Mouse (Mus musculus) stomach, embryonic 14.5 days (tissue): Measurements from ENCODE around the gene Timmdc1. TPM values are rescaled to one million over a fixed set of nuclear protein-coding genes. Genes with fewer than 3 reads are reported as not detected.
A peak's percentile ranks its signal among the peaks of the same experiment; 100 is the strongest.

Source experiments
- ATAC-seq: fragments of 200-750 bp; cut with Nextera tagmentation; 2 replicates; pipeline ENCODE4 v1.8.0; 2017; ENCODE audit warnings: low read depth, moderate TSS enrichment; ENCODE audit not compliant: insufficient number of reproducible peaks, insufficient read depth, low FRiP score
- H3K27ac ChIP-seq: fragments of 300-500 bp; sonication (generic); 2 replicates; pipeline ENCODE4 v1.5.1; 2014; ENCODE audit warnings: mild to moderate bottlenecking, low read length, moderate library complexity, mixed read lengths
- H3K27me3 ChIP-seq: fragments of 300-500 bp; sonication (generic); 2 replicates; pipeline ENCODE4 v1.6.1; 2014; ENCODE audit warnings: low read length, control low read depth, mixed read lengths; ENCODE audit not compliant: control insufficient read depth, insufficient read depth
- H3K36me3 ChIP-seq: fragments of 300-500 bp; sonication (generic); 2 replicates; pipeline ENCODE4 v1.6.1; 2014; ENCODE audit warnings: mild to moderate bottlenecking, control low read depth, low read length, moderate library complexity, mixed read lengths; ENCODE audit not compliant: control insufficient read depth, insufficient read depth
- H3K4me1 ChIP-seq: fragments of 300-500 bp; sonication (generic); 2 replicates; pipeline ENCODE4 v1.6.1; 2014; ENCODE audit warnings: low read length, control low read depth, mixed read lengths; ENCODE audit not compliant: control insufficient read depth, insufficient read depth
- H3K4me2 ChIP-seq: fragments of 300-500 bp; sonication (generic); replicated peaks from 2 replicates; pipeline ENCODE4 v1.6.1; 2014; ENCODE audit warnings: low read depth, low read length, control low read depth
- H3K4me3 ChIP-seq: fragments of 300-500 bp; sonication (generic); 2 replicates; pipeline ENCODE4 v1.5.1; 2014; ENCODE audit warnings: low read depth, low read length, control low read depth
- H3K9ac ChIP-seq: fragments of 300-500 bp; sonication (generic); replicated peaks from 2 replicates; pipeline ENCODE4 v1.6.1; 2014; ENCODE audit warnings: low read depth, mild to moderate bottlenecking, control low read depth, low read length, moderate library complexity, mixed read lengths
- H3K9me3 ChIP-seq: fragments of 300-500 bp; sonication (generic); 2 replicates; pipeline ENCODE4 v1.6.1; 2016; ENCODE audit warnings: low read depth, low read length, control low read depth; ENCODE audit not compliant: control insufficient read depth
- WGBS: fragments of 180-500 bp; shearing (Covaris S2); extraction: QIAGEN DNeasy Blood & Tissue Kit; methylation state at CpG from one replicate; pipeline ENCODE4 v1.1.7; 2014; 5-methylcytosine and 5-hydroxymethylcytosine counted together
- polyA plus RNA-seq: library from polyadenylated mRNA; unstranded; fragments of >200 nt; fragmentation: Nextera tagmentation; extraction: Ambion mirVana; gene quantifications from 2 replicates; pipeline ENCODE4 v1.2.1, GENCODE M21; 2014

Timmdc1 gene
- polyA plus RNA-seq, 1 experiment from 2014 or later: 25.5 TPM

DNA sequence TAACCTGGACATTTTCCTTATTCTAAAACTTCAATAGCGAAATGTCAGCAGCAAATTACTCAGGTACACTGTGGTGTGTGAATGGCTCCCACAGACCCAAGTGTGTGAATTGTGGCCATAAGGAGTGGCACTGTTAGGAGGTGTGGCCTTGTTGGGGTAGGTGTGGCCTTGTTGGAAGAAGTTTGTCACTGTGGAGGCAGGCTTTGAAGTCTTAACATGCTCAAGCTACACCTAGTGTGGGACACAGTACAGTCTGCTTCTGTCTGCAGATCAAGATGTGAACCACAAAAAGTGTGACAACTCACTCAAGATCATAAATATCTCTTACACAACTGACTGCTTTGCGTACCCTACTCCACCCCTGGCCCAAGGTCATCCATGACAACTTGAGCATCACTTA, 11.6 kb downstream of the Timmdc1 start:
- no peak overlapping the region for H3K27ac ChIP-seq
- ATAC-seq: no peak

DNA sequence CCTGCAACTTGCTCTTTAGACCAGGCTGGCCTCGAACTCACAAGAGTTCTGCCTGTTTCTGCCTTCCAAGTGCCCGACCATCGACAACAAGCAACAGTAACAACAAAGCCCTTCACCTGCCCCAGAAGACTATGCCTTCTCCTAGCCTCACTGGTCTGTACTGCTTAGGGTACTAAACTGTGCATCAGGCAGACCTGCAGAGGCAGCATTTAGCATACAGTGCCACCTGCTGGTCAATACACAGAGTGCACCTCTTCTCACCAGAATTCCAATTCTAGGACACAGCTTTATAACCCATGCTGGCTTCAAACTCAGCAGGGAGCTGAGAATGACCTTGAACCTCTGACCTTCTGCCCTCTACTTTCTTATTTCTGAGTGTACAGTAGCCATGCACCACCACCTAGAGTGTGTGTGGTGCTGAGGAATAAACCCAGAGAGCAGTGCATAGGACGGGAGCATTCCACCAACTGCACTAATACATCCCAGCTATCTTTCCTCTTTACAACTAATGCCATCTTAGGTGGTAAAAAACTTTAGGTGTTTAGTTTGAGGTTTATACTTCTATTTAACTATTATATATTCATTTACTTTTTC, 16.3 kb downstream of the Timmdc1 start:
- Histone ChIP-seq H3K4me1 (no peaks in the 10 kb centered on the region), H3K27ac (no peak overlapping the region), H3K4me2 (no peak overlapping the region), H3K9me3 (no peaks in the 10 kb centered on the region), H3K4me3 (no peak overlapping the region), H3K9ac (no peak overlapping the region), H3K36me3 (peaks cover 19% of the 10 kb centered on the region), H3K27me3 (no peaks in the 10 kb centered on the region)
- 74% methylated on average over 4 of the region's 4 CpGs for WGBS
- ATAC-seq: peak; percentile 74; the same call in 1 of the 2 replicates

More for the DNA sequence above, 11.6 kb downstream of the Timmdc1 start:
- no peaks in the 10 kb centered on the region for H3K27me3 ChIP-seq
- no peak overlapping the region for H3K4me2 ChIP-seq
- no peak overlapping the region for H3K9ac ChIP-seq
- peaks cover 24% of the 10 kb centered on the region for H3K36me3 ChIP-seq
- no peaks in the 10 kb centered on the region for H3K9me3 ChIP-seq
- H3K4me1 ChIP-seq: no peaks in the 10 kb centered on the region
- WGBS: 90% methylated on average over 2 of the region's 2 CpGs
- no peak overlapping the region for H3K4me3 ChIP-seq

DNA sequence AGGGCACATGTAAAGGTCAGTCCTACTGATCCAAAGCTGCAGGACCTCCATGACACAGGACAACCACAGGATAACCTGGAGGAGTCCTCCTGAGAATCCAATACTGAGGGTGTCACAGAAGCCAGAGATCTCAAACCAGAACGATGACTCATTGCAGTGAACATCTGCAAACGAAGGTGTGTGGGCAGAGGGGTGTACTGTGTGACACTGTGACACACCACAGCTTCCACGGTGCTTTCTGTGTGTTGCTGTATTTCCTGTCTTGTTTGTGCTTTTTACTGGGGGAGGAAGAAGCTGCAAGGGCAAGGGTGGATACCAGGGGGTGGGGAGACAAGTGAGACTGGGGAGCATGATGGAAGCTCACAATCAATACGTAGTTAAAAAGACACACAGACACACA, 18.9 kb downstream of the Timmdc1 start:
- Histone ChIP-seq H3K4me1 (no peaks in the 10 kb centered on the region), H3K27ac (no peak overlapping the region), H3K27me3 (no peaks in the 10 kb centered on the region), H3K9ac (no peak overlapping the region), H3K9me3 (no peaks in the 10 kb centered on the region), H3K36me3 (peaks cover 24% of the 10 kb centered on the region), H3K4me3 (no peak overlapping the region), H3K4me2 (no peak overlapping the region)
- 89% methylated on average over 4 of the region's 4 CpGs for WGBS
- ATAC-seq: no peak

DNA sequence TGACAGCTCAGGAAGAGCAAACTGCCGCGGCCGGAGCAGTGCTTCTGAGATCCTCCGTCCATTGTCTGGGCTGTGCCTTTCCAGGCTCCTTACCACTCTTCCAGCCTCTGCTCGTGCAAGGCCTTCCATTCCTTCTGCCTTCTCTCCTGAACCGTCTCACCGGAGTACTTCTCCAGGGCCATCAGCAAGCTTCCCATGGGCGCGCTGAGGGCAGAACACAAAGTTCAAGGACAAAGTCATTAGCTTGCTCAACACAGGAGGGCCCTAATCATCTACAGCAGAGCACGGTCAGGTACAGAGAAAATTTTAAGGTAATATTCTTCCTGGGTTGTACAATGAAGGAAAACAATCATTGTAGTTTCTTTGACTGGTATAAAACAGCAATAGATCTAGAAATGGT, 20.0 kb downstream of the Timmdc1 start:
- WGBS: 95% methylated on average over 10 of the region's 10 CpGs
- ATAC-seq: no peak
- Histone ChIP-seq H3K36me3 (peaks cover 27% of the 10 kb centered on the region), H3K9me3 (no peaks in the 10 kb centered on the region), H3K4me2 (no peak overlapping the region), H3K27me3 (no peaks in the 10 kb centered on the region), H3K4me1 (no peaks in the 10 kb centered on the region), H3K4me3 (no peak overlapping the region), H3K9ac (no peak overlapping the region), H3K27ac (no peak overlapping the region)

DNA sequence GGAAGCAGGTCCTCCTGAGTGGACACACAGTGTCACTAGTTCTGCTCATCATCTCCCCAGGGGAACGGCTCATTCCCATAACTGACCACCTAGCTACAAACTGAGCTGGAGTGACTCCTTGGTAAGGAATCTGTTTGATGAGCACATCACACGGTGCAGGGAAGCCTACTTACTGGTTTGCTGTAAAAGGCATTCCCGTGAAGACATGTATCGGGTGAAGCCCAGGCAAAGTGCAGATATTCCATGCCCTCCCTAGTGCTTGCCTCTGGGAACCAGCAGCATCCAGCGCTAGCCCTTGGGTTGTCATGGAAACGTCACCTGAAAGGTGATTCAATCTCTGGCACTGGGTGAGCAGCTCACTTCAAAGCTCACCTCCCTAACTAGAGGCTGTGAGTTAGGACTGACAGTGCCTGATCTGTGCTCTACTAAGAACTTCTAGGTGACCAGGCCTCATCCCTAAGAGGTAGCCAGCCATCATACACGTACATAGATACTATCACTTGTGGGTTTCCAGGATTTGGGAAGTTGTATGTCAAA, 25.8 kb downstream of the Timmdc1 start:
- no peak overlapping the region for H3K4me2 ChIP-seq
- H3K4me3 ChIP-seq: no peak overlapping the region
- no peak overlapping the region for H3K9ac ChIP-seq
- 82% methylated on average over 7 of the region's 7 CpGs for WGBS
- peaks cover 18% of the 10 kb centered on the region; the same call in 1 of the 2 replicates for H3K36me3 ChIP-seq
- H3K27ac ChIP-seq: no peak overlapping the region
- no peaks in the 10 kb centered on the region for H3K4me1 ChIP-seq
- no peaks in the 10 kb centered on the region for H3K9me3 ChIP-seq
- no peaks in the 10 kb centered on the region for H3K27me3 ChIP-seq
- no peak for ATAC-seq

DNA sequence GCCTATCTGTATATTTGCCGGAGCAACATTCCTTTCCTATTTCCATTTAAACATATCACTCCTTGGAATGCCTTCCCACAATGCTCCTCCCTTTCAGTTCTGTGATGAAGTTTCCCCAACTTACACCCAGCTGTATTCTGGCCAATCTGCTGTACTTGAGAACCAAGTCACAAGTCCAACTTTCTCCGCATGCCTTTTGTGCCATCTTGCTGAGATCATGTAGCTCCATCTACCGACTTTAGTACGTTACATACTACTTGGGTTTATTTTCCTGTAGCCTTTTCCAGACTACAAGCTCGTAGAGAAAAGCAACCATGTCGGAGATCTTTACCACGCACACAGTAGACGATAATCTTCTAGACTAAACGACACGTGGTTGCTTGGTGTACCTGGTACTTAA, 28.6 kb downstream of the Timmdc1 start:
- no peaks in the 10 kb centered on the region for H3K4me1 ChIP-seq
- no peaks in the 10 kb centered on the region for H3K27me3 ChIP-seq
- H3K4me2 ChIP-seq: no peak overlapping the region
- no peaks in the 10 kb centered on the region for H3K9me3 ChIP-seq
- no peak overlapping the region for H3K9ac ChIP-seq
- WGBS: 78% methylated on average over 10 of the region's 10 CpGs
- no peak for ATAC-seq
- peaks cover 13% of the 10 kb centered on the region; the same call in 1 of the 2 replicates for H3K36me3 ChIP-seq
- no peak overlapping the region for H3K27ac ChIP-seq
- no peak overlapping the region for H3K4me3 ChIP-seq

DNA sequence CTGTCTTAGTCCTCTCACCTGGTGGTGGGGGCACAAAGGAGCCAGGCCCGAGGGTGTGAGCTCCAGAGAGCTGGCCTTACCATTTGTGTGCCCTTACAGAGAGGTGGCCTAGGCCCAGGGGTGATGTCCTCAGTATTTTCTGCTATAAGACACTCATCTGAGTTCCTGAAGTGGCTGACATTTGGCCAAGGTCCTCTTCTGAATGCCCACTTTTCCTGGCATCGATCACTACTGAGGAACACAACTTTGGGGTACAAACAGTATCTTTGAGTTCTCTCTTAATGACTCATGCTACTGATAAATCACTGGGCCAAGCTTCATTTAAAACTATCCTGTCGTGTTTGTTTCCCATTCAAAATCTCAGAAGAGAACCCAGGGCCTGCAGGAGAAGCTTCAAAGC, 29.9 kb downstream of the Timmdc1 start:
- H3K4me1 ChIP-seq: no peaks in the 10 kb centered on the region
- no peaks in the 10 kb centered on the region for H3K9me3 ChIP-seq
- 81% methylated on average over 3 of the region's 3 CpGs for whole genome bisulfite sequencing
- H3K4me3 ChIP-seq: no peak overlapping the region
- H3K36me3 ChIP-seq: peaks cover 4% of the 10 kb centered on the region; the same call in 1 of the 2 replicates
- ATAC-seq: no peak
- no peak overlapping the region for H3K4me2 ChIP-seq
- no peak overlapping the region for H3K27ac ChIP-seq
- H3K27me3 ChIP-seq: no peaks in the 10 kb centered on the region
- H3K9ac ChIP-seq: no peak overlapping the region

DNA sequence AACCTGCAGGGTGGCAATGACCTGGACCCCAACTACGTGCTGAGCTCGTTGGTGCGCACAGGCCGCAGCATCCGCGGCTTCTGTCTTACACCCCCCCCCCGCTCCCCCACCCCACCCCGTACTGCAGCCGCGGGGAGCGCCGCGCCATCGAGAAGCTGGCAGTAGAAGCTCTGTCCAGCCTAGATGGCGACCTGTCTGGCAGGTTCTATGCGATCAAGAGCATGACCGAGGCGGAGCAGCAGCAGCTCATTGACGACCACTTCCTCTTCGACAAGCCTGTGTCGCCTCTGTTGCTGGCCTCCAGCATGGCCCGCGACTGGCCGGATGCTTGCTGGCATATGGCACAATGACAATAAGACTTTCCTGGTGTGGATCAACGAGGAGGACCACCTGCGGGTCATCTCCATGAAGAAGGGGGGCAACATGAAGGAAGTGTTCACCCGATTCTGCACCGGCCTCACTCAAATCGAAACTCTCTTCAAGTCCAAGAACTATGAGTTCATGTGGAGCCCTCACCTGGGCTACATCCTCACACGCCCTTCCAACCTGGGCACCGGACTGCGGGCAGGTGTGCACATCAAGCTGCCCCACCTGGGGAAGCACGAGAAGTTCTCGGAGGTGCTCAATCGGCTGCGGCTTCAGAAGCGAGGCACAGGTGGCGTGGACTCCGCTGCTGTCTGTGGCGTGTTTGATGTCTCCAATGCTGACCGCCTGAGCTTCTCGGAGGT, 38.7 kb downstream of the Timmdc1 start:
- no peaks in the 10 kb centered on the region for H3K36me3 ChIP-seq
- no peaks in the 10 kb centered on the region for H3K4me1 ChIP-seq
- H3K4me3 ChIP-seq: peak overlapping the region; percentile 18
- H3K27me3 ChIP-seq: no peaks in the 10 kb centered on the region
- no peaks in the 10 kb centered on the region for H3K9me3 ChIP-seq
- WGBS: 29% methylated on average over 42 of the region's 42 CpGs
- H3K9ac ChIP-seq: no peak overlapping the region
- H3K27ac ChIP-seq: no peak overlapping the region
- H3K4me2 ChIP-seq: peak overlapping the region; percentile 45
- 0 out of 2 replicates have a peak, but pooled peaks have one; percentile 23 for ATAC-seq
